Mouse (Mus musculus): ENCODE measurements at regions not wholly inside any gene's neighbourhood (a gene's known extent, or its start where the extent isn't known, plus 50 kb on each side); places are given as distances from the start of the nearest gene placed in this dataset.

DNA sequence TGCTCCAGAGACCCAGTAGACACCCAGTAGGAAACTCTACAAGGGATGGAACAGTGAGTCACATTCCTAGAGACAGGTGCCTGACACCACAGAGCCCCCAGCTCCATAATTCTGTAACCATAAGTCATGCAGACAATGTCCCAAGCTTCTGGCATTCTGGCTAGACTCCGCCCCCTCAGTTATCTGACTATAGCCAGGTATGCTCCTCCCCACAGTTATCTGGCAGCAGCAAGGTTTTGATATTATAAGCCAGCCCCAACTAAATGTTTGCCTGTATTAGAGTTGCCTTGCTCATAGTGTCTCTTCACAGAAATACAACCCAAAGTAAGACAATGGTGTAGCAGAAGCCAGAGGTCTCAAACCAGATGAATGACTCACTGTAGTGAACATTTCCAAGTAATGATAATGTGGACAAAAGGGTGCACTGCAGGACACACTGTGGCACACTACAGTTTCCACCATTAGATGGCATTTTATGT lies 121.4 kb upstream of the Otogl start:
- no peak for DNase-seq

DNA sequence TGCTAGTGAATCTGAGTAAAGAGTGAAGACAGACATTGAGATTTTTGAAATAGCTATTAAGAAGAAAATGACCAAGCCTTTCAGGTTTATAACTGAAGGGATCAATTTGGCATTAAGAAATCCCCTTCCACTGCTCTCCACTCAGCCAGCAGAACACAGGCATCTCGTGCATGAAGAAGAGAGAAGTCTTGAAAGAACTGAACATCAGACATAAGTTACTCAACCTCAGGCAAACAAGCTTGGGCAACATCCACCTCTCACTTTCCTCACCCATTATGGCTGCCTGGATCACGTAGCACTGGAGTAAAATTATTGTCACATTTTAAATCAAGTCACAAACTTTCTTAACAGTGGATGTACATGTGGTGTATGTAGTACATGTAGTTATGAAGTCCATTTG lies 115.6 kb upstream of the Otogl start:
- DNase-seq, result no peak

DNA sequence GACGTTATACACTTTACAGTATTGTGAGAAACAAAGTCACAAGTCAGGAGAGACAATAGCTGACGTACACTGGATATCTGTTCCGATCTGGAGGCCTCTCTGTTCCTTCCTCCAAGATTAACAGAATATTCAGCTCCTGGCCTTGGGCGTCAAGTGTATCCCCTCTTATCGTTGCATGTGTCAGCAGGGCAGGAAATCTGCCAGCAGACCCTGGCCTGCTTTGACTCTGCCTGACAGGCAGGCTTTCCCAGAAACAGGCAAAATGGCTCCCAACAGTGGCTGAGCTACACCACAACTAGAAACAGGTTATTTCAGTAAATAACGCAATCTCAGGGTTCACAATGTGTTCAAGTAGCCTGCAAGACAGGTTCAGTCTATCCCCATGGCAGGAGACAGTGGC lies 112.3 kb upstream of the Otogl start:
- DNase-seq, result no peak

DNA sequence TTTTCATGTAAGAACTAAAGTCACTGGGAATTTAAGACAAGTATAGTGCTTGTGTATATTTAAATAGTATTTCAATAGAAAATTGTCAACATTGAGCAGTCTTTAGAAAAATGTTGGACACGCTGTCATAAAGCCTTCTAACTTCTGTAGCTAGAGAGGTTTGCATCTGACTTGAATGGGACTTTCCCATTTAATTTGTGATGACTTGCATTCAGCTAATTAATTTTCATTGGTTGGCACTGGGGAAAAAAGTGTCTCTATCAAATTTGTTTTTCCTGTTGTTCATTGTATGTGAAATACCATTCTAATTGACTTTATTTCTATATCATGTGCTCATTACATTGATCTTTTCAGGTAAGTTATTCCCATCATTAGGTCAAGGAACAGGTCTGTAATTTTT lies 104.6 kb upstream of the Otogl start:
- DNase-seq, result no peak

DNA sequence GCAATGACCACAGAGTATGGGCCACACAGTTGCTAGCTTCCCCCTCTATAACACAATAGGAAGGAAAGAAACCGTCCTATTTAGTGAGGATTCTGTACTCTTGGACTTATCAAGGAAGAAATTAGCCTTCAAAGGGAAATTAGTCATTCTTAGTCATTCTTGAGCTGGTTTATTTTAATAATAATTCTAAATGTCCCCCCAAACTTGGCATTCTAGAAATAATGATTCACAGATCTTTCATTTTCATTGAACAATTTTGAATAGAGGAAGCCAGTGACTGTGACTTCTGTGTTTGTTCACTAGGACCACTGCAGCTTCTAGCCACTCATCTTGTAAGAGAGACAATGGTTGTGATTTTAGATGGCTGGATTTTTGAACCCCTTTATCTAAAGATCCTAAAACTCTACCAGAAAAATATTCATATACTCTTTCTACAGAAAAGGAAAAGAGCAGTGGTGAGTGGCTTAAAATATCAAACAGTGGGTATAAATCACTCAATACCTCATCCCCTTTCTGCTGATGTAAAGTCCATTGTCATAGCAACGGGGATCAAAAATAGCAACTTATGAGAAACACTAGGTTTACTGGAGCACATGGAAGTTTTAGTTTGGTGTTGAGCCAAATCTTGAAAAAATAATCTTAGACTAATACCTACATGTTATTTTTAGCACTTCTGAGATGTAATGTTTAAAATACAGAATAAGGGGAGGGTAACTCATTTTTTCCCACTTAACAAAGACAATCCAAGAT lies 83.1 kb upstream of the Otogl start:
- no peak for DNase-seq

DNA sequence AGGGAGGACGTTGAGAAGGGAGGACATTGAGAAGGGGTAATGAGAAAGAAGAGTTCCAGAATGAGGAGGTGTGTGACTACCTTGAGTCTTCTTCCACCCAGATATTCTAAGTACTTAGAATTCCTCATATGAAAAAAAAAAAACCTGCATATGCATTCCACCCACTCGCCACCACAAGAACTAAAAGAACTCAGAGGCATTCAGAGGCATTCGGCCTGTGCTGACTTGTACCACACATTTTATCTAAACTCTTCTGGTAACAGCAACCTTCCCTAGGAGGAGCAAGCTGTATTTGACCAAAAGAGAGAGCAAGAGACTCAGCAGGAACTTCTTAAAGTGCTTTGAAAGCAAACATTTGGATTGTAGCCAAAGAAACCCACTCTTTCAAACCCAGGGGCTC lies 80.7 kb upstream of the Otogl start:
- no peak for DNase-seq

DNA sequence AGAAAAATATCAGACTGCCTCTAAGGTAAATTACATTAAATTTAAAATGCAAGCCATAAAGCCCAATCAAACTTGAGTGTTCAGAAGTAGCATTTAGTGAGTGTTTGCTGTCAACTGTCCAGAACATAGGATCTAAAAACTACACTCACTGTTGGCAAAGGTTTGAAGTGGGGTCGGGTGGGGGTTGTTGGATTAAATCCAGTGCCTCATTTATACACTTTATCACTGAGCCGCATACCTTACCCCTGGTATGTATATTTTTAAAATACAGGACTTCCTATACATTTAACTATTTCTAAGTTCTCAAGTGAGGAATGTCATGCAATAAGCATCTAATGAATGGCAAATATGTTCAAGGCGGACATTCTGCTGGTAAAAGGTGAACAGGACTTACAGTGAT lies 78.6 kb upstream of the Otogl start:
- no peak for DNase-seq

DNA sequence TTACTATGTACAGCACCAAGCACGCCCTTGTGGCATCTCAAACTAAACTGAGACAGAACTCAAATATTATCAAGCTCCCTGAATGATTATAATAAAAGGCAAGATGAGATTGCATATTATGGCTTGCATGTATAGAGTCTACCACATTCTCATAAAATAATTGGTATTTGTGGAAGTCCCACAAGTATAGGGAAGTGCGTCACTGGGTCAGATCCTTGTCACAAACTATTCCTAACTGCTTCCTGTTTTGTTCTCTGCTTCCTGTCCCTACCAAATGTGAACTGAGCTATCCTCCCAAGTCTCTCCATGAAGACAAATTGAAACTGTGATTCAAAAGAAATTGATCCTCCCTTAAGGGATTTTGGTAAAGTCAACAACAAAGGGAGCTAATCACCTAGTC lies 78.0 kb upstream of the Otogl start:
- no peak for DNase-seq

DNA sequence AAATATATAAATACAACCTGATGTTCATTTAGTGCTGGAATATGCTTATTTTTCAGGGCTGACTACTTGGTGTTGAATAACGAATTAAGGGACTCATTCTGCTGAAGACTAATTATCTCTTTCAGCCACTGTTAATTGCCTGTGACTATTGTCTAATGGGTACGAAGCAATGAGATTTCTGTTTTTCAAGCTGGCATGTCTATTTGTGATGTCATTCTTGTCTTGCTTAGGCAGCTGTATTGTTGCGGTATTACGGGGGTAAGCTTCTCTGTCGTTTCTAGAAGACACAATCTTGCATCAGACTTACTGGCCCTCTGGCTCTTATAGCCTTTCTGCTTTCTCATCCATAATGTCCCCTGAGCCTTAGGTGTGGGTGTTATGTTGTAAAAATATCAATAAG lies 70.7 kb upstream of the Otogl start:
- DNase-seq, result no peak

DNA sequence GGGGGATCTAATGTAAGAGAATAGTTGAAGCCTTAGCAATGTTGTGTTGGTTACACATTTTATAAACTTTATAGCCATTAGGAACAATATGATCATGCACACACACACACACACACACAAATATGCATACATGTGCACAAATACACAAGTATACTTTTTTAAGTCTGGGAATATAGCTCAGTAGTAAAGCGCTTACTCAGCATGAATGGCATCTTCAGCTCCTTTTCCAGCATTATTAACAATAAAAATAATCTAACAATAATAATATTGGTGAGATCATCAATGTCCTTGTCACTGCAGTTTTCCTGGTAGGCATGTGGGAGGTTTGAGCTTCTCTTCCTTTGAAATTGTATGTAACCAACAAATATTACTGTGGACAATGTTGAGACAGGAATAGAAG lies 70.1 kb upstream of the Otogl start:
- DNase-seq, result no peak

DNA sequence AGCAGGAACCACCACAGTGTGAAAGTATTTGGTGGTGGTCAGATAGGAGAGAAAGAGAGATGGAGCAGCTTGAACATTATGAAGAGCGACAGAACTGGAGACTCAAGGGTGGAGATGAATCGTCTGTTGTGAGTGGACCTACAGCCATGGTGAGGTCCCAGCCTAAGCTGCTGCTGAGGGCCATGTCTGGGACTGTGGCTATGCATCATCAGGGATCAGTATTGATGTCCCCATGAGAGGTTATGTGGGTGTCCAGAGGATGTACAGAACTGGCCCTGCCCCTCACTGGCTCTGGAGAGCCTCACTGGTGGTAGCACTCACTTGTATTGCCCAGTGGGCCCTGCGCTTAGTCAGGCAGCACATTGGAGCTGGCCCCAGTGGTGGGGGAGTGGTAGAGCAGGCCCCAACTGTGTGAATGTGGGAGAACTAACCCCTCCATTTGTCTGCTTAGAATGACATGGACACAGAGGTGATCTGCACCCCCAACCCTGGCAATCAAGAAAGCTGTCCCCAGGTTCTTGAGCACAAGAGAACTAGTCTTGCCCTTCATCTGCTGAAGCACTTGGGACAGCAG lies 64.5 kb upstream of the Otogl start:
- DNase-seq, result no peak

DNA sequence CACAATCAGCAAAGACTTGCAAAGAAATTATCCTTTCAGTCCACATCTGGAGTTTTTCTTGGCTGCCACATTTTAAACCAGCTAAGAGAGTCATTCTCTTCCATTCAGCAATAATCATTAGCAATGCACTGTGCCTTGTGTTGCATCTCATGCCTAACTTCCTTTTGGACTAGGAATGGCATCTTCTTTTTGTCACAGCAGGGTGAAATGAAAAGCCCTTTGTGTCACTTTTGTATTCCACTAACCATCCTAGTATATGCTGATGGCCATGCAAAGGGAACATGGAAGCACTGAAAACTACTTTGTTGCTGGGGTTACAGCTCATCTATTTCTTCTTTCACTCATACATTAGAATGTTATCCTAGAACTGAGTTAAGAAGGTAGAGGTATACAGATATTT lies 59.8 kb upstream of the Otogl start:
- DNase-seq, result no peak

DNA sequence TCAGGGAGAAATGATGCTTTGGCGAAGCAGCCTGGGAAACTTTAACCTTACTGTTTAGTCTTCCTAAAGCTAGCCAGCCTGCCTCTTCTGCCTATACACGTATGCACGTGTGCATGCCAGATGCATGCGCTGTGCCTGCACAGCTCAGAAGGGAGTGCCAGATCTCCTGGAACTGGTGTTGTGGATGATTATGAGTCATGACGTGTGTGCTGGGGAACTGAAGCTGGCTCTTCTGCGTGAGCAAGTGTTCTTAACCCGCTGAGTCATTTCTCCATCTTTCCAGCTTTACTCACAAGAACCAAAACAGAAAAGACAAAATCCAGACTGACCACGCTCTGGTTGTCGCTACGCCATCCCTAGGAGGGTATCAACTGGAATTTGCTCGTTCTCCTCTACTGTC lies 55.1 kb upstream of the Otogl start:
- DNase-seq, result no peak

DNA sequence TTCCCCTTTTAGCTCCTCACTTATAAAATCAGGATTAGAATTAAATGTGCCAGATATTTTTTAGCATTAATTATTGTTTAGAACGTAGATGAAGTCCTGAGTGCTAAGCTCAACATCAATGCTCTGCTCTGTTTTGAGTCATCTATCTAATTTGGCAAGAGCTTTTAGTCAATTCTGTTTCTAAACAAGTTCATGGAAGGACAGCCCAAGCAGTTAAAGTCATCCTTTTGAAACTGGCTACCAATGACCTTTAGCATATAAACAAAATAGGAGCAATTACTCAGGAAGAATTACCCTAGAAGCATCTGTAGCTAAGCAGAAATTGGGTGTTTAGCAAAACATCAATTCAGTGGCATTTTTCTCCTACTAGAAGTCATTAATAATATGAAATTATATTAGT lies 52.1 kb upstream of the Otogl start:
- DNase-seq, result no peak

DNA sequence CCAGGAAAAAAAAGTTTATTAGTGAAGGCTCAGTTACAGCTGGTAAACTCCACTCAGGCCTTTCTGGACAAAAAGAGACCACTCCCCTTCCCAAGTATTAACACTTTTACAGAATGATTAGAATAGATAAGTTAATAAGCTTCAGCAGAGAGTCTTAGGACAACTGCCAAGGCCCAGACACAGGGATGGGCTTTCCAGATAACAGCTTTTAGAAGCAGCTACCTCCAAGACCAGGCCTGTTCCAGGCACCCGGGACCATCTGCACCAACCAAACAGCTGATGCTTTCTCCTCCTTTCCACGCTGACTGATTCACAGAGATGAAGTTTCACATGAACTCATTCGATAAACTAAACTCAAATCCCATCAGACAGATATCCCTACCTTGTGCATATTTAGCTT lies 50.2 kb upstream of the Otogl start:
- DNase-seq, result no peak

Data from gastrocnemius, postnatal 10 days (tissue).